Mouse (Mus musculus) gastrocnemius, postnatal 14 days (tissue): ENCODE measurements around the gene Gpa33. TPM values are rescaled to one million over a fixed set of nuclear protein-coding genes. Genes with fewer than 3 reads are reported as not detected.
"Not testable (repeated sequence)": the region's sequence is repeated elsewhere in the genome, so short reads cannot be mapped to it uniquely, and the experiment has no call there.

Source experiments
- DNase-seq: peaks from one replicate; pipeline ENCODE4 v3.0.0; 2021; ENCODE audit warnings: mixed read lengths
- intact Hi-C: fragments of 180-260 bp; cut with DNase I; formaldehyde crosslinking; loops from one replicate; pipeline ENCODE4 v1.15.1; 2025; ENCODE audit warnings: low total_unique reads
- total RNA-seq, 2 experiments: library from RNA; stranded (reverse); gene quantifications; 2 replicates each; pipeline ENCODE4 v1.2.3; 2021

Gpa33 gene
- total RNA-seq, 2 experiments from 2014 or later, result not detected

GRCm38 (mm10) chr1:166127719-166128118, 2.3 kb upstream of the Gpa33 start, which contains the start of gene Dusp27:
Dusp27 (minus strand) TSS chr1:166127922.
- intact Hi-C loops, result no loop called here
- DNase-seq, result peak; percentile 19

DNA sequence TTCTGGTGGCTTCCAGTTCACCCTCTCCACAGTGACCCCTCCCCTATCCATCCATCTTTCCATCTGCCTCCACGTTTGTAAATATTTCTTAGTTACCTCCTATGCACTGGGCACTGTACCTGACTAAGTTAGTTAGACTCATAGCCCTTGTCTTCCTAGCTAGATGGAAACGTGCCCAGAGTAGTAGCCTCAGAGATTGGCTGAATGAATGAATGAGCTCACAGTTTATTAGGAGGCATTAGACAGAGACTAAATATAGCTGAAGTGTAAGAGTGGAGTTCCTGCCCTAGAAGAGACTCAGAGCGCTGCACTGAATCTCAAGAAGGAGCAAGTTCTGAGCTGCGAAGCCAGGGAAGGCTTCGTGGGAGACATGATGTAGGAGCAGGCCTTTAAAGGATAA, 1.5 kb upstream of the Gpa33 start:
- intact Hi-C loops, result no loop called here
- DNase-seq, result no peak

DNA sequence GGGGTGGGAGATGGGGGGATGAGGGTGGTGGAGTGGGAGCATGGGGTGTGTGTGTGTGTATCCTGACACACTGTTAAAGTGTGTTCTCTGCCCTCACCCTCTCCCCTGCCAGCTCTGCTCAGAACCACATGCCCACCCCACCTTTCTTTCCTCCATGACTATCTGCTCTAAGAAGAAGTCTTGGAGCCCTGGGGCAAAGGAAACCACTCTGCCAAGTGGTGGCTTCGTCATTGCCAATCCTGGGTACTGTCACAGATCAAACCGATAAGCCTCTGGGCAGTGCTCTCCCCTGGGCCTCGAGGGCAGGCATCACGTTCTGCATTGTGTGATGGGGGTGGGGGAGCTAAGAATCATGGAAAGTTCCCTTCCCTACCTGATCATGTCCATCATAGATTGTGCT, 2.3 kb downstream of the Gpa33 start:
- no peak for DNase-seq
- intact Hi-C loops, result no loop called here

- intact Hi-C loops, result no loop called here
- DNase-seq, result no peak
Observed at GRCm38 (mm10) chr1:166135091-166135740, 5.2 kb downstream of the Gpa33 start.

DNA sequence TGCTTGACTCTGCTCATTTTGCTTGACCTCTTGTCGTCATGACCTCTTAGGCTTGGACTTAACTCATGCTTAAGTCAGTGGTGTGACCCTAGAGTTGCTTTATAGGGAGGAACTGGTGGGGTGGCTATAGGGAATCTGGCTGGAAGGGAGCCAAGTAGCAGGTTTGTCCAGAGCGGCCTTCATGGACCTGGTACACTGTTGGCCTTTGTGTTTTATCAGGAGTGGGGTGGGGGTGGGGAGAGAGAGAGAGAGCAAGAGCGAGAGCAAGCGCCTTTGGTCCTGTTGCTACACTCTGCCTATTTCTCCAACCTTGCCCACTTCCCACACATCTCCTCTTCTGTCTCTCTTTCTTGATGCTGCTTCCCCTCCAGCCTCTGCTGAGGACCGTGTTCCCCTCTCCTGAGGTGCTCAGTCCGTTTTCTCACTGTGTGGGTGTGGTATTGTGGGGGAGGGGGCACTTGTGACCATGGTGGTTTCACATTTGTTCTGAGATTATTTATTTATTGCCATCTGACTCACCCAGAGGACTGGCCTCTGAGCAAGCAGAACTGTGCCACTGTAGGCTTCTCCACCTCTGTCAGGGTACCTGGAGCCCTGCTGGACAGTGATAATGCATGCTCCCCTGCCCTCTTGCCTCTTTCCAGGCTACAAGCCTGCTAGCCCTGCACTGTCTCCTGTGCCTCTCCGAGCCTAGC, 7.4 kb downstream of the Gpa33 start:
- intact Hi-C loops, result no loop called here
- DNase-seq, result no peak

DNA sequence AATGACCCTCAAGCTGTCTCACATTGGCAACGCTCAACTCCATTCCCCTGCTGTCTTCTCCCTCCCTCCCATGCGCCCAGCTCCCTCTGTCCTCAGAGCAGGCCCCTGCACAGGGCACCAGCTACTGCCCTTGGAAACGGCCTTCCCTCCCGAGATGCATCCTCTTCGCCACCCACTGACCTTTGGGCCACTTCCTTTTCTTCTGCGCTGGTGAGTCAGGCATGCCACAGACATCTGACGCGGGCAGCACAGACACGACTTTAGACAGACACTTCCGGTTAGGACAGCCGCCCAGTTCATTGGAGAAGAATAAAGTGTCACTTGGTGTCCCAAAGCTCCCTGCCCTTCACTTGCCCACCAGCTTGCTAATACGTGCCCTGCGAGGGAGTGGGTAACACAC, 8.1 kb downstream of the Gpa33 start:
- DNase-seq, result no peak
- intact Hi-C loops, result no loop called here

DNA sequence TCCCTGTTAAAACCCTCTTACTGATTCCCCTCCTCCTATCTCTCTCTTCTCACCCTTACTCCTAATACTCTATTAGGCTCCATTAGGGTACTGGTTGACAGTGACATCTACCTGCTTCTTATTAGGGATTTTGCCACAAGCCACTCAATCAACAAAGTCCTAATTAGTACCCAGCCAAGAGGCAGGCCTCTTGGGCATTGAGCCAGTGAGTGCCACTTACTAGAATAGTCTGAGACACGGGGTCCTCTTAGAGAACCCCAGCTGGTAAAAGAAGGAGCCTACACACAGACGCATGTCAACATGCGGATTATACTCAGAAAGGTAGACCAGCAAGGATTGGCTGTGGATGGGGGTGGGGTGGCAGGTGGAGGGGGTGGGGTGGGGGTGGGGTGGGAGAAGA, 9.1 kb downstream of the Gpa33 start:
- DNase-seq, result no peak
- intact Hi-C loops, result no loop called here

DNA sequence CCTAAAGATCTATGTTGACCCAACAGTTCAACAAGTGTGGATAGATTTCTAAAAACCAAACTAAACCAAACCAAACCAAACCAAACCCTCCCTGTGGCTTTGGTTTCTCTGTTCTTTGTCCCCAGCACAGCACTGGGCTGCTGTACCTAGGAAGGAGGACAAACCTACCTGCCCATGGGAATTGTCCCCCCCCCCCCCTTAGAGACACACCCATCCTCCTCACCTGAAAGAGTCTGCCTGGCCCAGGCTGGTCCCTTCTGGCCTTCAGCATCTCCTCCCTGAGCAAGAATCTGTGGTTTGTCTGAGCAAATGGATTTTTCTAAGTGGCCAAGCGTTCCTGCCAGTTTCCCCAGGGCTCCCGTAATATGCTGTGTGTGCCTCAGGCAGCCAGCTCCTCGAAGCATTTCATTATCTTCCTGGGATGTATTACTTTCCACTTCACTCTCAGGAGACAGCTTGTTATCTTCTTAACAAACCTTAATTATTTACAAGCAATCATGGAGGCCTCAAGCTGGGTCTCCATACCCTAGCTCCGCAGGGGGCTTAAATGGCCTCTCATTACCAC, 9.7 kb downstream of the Gpa33 start:
- no peak for DNase-seq
- intact Hi-C loops, result no loop called here

DNA sequence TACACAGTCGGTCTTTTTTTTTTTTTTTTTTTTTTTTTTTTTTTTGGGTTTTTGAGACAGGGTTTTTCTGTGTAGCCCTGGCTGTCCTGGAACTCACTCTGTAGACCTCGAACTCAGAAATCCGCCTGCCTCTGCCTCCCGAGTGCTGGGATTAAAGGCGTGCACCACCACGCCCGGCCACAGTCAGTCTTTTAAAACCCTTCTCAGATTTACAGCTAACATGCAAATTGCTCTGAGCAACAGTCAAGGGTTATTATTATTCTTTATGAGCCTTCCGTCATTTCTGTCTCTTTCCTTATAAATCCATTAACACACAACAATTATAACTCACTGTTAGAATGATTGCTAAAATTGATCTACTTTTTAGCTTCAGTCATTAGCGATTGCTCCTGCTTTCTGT, 11.8 kb downstream of the Gpa33 start:
- DNase-seq, intact Hi-C loops: not testable (repeated sequence)

GRCm38 (mm10) chr1:166142369-166142768, 12.3 kb downstream of the Gpa33 start:
- intact Hi-C loops, result no loop called here

DNA sequence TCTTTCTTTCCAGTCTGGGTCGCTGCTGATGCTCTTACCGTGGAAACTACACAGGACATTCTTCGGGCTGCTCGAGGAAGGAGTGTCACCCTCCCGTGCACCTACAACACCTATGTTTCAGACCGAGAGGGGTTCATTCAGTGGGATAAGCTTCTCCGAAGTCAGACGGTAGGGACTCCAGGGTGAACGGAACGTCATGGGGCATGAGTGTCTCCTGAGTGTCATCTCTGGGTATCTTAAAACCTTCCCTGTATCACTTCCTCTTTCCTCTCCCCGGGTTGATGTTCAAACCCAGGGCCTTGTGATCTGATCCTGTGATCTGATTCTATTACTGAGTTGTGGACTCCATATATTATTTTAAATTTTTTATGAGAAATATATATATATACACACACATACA, 16.6 kb downstream of the Gpa33 start:
- intact Hi-C loops, result no loop called here
- no peak for DNase-seq

More at GRCm38 (mm10) chr1:166142369-166142768, 12.3 kb downstream of the Gpa33 start:
- DNase-seq, result no peak

DNA sequence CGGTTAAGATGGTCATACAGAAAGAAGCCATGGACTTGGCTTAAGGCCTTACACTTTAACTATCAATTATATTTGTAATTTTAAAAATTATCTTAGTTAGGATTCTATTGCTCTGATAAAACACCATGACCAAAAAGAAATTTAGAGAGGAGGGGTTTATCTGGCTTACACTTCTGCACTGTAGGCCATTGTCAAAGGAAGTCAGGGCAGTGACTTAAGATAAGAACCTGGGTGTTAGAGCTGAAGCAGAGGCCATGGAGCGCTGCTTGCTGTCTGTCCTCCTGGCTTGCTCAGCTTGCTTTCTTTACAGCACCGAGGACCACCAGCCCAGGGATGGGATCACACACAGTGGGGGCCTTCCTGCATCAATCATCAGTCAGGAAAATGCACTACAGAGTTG, 17.6 kb downstream of the Gpa33 start:
- intact Hi-C loops, result no loop called here
- DNase-seq, result no peak

- intact Hi-C loops, result no loop called here
- no peak for DNase-seq
Observed at GRCm38 (mm10) chr1:166149441-166149840, 19.4 kb downstream of the Gpa33 start.

DNA sequence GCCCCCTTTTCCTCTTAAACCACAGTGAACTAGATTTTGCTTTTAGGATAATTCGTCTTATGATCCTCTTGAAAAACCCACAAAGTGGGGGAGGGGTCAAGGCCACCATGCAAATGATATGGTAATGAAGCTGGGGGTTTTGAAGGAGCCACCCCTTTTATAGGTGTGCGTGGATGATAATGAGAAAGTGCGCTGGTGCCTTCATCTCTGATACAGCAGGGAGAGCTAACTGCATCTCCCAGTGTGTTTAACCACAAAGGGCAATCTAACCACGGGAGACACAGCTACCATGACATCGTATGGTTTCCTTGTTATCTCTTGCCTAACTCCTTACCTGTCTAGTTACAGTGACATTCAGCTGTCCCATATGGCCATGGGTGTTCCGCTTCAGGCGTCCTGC, 20.0 kb downstream of the Gpa33 start:
- intact Hi-C loops, result loop anchor here (5.0 kb wide), 1 partner anchor 293 kb away; no protein-coding TSS in a partner anchor
- no peak for DNase-seq

- no peak for DNase-seq
- intact Hi-C loops, result loop anchor here (5.0 kb wide), 1 partner anchor 294 kb away; no protein-coding TSS in a partner anchor
Observed at GRCm38 (mm10) chr1:166151341-166151740, 21.3 kb downstream of the Gpa33 start.

DNA sequence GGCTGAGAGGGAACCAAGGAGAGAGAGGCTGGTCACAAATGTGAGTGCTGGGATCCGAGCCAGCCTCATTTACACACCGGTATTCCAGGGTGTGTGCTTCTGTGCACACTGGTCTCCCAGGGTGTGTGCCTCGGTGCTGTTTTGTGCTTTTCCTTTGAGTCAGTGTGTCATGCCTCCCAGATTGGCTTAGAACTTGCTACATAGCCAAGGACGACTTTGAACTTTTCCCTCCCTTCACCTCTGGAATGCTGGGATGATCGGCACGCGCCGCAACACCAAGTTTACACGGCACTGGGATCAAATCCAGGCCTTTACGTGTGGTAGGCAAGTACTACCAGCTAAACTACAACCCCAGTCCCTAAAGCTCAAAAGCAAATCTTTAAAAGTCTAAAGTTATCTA, 22.0 kb downstream of the Gpa33 start:
- no peak for DNase-seq
- intact Hi-C loops, result loop anchor here (5.0 kb wide), 1 partner anchor 295 kb away; no protein-coding TSS in a partner anchor

DNA sequence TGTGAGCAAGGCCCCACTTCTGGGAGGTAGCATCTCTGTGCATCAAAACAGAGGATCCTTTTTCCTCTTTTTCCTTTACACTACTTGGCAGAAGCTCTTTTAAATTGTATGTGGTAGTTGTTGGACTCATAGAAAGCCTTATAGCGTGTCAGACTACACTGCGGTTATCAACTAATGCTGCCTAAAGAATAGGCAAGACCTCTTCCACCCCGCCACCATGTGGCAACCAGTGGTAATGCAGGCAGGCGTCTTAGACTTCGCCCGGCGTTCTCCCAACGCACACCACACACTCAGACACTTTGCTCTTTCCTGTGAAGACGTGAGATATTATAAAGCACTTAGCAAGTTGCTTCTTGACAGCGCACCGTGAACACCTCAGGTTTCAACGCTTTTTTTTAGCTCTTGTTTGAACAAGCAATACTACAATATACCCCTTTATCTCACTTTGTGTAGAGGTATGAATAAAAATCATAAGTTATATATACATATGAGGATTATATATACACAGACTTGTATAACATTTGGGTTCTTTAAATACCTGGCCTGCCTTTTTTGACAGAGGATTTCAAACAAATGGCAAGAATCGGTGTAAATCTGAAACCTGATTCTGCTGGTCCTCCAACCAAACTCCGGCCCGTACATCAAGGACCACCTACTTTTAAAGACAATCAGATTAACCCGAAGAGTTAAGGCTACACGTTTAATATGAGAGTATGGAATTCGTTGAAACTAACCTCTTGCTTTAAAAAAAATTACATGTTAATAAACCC, 23.5 kb downstream of the Gpa33 start:
- intact Hi-C loops, result loop anchor here (2.0 to 5.0 kb wide), 3 partner anchors 151 to 375 kb away; partner anchors contain the start of gene Pou2f1
- peak; percentile 85 for DNase-seq

DNA sequence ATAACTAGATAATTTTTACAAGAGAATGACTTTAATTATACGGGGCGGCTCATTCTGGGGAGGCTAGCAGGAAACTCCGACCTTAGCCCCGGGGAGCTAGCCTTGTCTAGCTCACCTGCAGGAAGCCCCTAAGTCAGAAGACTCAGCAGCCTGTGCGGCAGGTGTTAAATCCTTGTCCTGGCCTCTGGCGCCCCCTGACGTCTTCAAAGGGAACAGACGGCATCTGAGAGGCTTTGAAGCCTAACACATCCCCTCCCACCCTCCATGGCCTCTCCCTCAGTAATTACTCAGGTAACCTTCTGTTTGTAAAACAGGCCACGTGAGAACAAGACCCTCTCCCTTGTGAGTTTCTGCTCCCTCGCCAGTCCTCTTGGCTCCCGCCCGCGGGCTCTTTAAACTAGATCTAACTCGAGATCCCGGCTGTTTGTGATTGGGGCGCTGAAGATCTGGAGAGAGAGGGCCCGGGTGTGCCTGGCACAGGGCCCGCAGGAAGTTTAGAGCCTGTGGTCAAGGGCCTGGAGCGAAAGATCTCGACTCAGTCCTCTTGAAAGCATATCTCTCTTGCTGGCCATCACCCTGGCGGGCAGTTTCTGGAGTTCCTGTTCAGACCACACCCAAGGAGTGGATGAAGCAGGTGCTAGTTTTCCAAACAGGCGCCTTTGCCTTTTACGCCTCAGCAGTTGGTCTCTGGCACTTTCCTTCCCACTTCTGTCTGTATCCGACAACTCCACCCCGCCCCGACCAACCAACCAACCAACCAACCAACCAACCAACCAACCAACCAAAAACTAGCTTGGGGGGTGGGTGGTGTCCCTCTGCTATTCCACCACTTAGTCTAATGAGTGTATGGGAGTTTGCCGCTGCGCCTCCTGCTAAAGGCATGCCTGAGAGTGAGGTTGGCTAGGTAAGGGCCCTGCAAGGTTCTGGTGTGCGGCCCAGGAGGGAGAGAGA, 24.4 kb downstream of the Gpa33 start:
- DNase-seq, result peak; percentile 71
- intact Hi-C loops, result loop anchor here (2.0 to 5.0 kb wide), 3 partner anchors 152 to 376 kb away; partner anchors contain the start of gene Pou2f1

DNA sequence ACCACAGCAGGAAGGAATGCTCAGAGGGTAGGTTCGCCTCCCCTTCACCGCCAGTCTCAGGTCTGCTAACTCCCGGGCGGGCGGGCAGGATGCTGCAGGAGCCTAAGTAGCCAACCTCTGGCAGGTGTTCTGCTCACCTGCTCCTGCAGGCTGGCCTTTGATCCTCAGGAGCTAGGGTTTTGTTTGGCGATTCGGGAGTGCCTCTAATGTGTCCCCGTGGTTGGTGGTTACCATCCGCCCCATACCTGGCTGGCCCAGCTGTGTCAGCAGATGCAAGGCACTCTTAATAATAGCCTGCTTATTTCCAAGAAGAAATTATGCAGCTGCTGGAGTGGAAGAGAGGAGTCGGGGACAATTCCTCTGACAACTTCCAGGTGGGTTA, 25.1 kb downstream of the Gpa33 start:
- intact Hi-C loops, result loop anchor here (2.0 kb wide), 2 partner anchors 152 to 376 kb away; partner anchors contain the start of gene Pou2f1
- no peak for DNase-seq
